Mouse (Mus musculus): ENCODE results near the gene Apoc1.
A peak's percentile ranks its signal among the peaks of the same experiment; 100 is the strongest.

The Apoc1 gene

GRCm38 (mm10) chr7:19685374-19685773 is 7.1 kb downstream of the Apoc1 start:
- DNase-seq (ENCODE audit: low read depth, low spot score) = no peak

- no peak for DNase-seq (ENCODE audit: low read depth, low spot score)
Measured at GRCm38 (mm10) chr7:19683771-19684201, 8.7 kb downstream of the Apoc1 start.

GRCm38 (mm10) chr7:19682979-19683378 is 9.5 kb downstream of the Apoc1 start:
- DNase-seq (ENCODE audit: low read depth, low spot score) = no peak

GRCm38 (mm10) chr7:19681202-19681694 is 11.2 kb downstream of the Apoc1 start, which contains the start of the genes Gm44805 and Apoc4:
Gm44805 (minus strand) TSS chr7:19681423.
Apoc4 (minus strand) TSS chr7:19681479.
- DNase-seq (ENCODE audit: low read depth, low spot score) = no peak

- DNase-seq (ENCODE audit: low read depth, low spot score) = no peak
Measured at GRCm38 (mm10) chr7:19680702-19681101, 11.8 kb downstream of the Apoc1 start.

- no peak for DNase-seq (ENCODE audit: low read depth, low spot score)
Measured at GRCm38 (mm10) chr7:19678901-19679300, 13.6 kb downstream of the Apoc1 start.

- DNase-seq (ENCODE audit: low read depth, low spot score) = no peak
Measured at GRCm38 (mm10) chr7:19677872-19678271, 14.6 kb downstream of the Apoc1 start, which contains the start of gene Apoc2. Apoc2 (minus strand) TSS chr7:19677941.

- no peak for DNase-seq (ENCODE audit: low read depth, low spot score)
Measured at GRCm38 (mm10) chr7:19676662-19677061, 15.8 kb downstream of the Apoc1 start.

GRCm38 (mm10) chr7:19675824-19676223 is 16.6 kb downstream of the Apoc1 start:
- DNase-seq (ENCODE audit: low read depth, low spot score) = no peak

GRCm38 (mm10) chr7:19673083-19673699 is 19.3 kb downstream of the Apoc1 start:
- DNase-seq (ENCODE audit: low read depth, low spot score) = no peak

GRCm38 (mm10) chr7:19671511-19671910 is 20.9 kb downstream of the Apoc1 start:
- DNase-seq (ENCODE audit: low read depth, low spot score) = no peak

- DNase-seq (ENCODE audit: low read depth, low spot score) = peak; percentile 96
Measured at GRCm38 (mm10) chr7:19668947-19669721, 23.3 kb downstream of the Apoc1 start.

- DNase-seq (ENCODE audit: low read depth, low spot score) = no peak
Measured at GRCm38 (mm10) chr7:19667434-19667833, 25.0 kb downstream of the Apoc1 start.

- DNase-seq (ENCODE audit: low read depth, low spot score) = peak; percentile 69
Measured at GRCm38 (mm10) chr7:19666750-19667149, 25.7 kb downstream of the Apoc1 start.

GRCm38 (mm10) chr7:19664955-19665841 is 27.3 kb downstream of the Apoc1 start, which contains the start of gene Clptm1:
Clptm1 (minus strand) TSS chr7:19665033.
- DNase-seq (ENCODE audit: low read depth, low spot score) = peak; percentile 98

- no peak for DNase-seq (ENCODE audit: low read depth, low spot score)
Measured at GRCm38 (mm10) chr7:19664455-19664954, 28.0 kb downstream of the Apoc1 start.

- peak; percentile 48 for DNase-seq (ENCODE audit: low read depth, low spot score)
Measured at GRCm38 (mm10) chr7:19663940-19664339, 28.5 kb downstream of the Apoc1 start.

- DNase-seq (ENCODE audit: low read depth, low spot score) = no peak
Measured at GRCm38 (mm10) chr7:19652614-19653013, 39.8 kb downstream of the Apoc1 start.

GRCm38 (mm10) chr7:19651063-19651786 is 41.2 kb downstream of the Apoc1 start:
- no peak for DNase-seq (ENCODE audit: low read depth, low spot score)

- no peak for DNase-seq (ENCODE audit: low read depth, low spot score)
Measured at GRCm38 (mm10) chr7:19641223-19641622, 51.2 kb downstream of the Apoc1 start.

All from ES-CJ7 (cell line).